Mouse (Mus musculus): ENCODE results near the gene Eif4e2. TPM values are rescaled to one million over a fixed set of nuclear protein-coding genes. Genes with fewer than 3 reads are reported as not detected.

Gene Eif4e2
- polyA plus RNA-seq, 1 experiment from 2014 or later, result 146 TPM

DNA sequence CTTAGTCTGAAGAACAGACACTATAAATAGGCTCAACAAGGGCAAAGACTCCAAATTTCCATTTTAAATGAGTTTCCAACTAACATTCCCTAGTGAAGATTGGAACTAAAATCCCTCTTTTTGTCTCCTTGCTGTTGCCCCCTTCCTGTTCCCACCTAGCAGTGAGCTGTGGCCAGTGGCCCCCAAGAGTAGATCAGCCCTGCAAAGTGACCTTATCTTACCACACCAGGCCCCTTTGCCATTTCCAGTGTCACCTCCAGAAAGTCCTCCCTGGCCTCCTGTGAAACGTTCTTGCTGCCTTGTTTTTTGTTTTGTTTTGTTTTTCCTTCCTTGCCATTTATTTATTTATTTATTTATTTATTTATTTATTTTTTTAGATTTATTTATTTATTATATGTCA lies 31.7 kb downstream of the Eif4e2 start:
- 18% methylated on average over 1 of the region's 1 CpGs for WGBS
- no peaks in the 10 kb centered on the region for H3K36me3 ChIP-seq (ENCODE audit: control insufficient read depth, insufficient read depth, low read length)
- no peaks in the 10 kb centered on the region for H3K9me3 ChIP-seq (ENCODE audit: control insufficient read depth, low read length)
- no peak overlapping the region for H3K9ac ChIP-seq (ENCODE audit: low read length)
- ATAC-seq (ENCODE audit: low read depth), result no peak
- no peak overlapping the region for H3K4me2 ChIP-seq (ENCODE audit: low read depth, low read length)
- H3K4me1 ChIP-seq (replicated peaks; ENCODE audit: control insufficient read depth, insufficient read depth, low read length), result no peaks in the 10 kb centered on the region
- no peak overlapping the region for H3K4me3 ChIP-seq (ENCODE audit: low read length)
- no peaks in the 10 kb centered on the region for H3K27me3 ChIP-seq (ENCODE audit: control insufficient read depth, insufficient read depth, low read depth, low read length)
- H3K27ac ChIP-seq (ENCODE audit: low read length), result no peak overlapping the region

- Histone ChIP-seq H3K36me3 (ENCODE audit: control insufficient read depth, insufficient read depth, low read length) (no peaks in the 10 kb centered on the region), H3K27me3 (ENCODE audit: control insufficient read depth, insufficient read depth, low read depth, low read length) (no peaks in the 10 kb centered on the region), H3K4me1 (replicated peaks; ENCODE audit: control insufficient read depth, insufficient read depth, low read length) (no peaks in the 10 kb centered on the region), H3K9me3 (ENCODE audit: control insufficient read depth, low read length) (no peaks in the 10 kb centered on the region), H3K9ac (ENCODE audit: low read length) (no peak overlapping the region), H3K4me2 (ENCODE audit: low read depth, low read length) (no peak overlapping the region), H3K4me3 (ENCODE audit: low read length) (no peak overlapping the region), H3K27ac (ENCODE audit: low read length) (no peak overlapping the region)
- 24% methylated on average over 22 of the region's 22 CpGs for WGBS
- ATAC-seq (ENCODE audit: low read depth), result peak; percentile 86; the same call in 1 of the 2 replicates
These were observed 32.5 kb downstream of the Eif4e2 start for GRCm38 (mm10) chr1:87245929-87246815.

GRCm38 (mm10) chr1:87252040-87252609 lies 38.4 kb downstream of the Eif4e2 start:
- no peaks in the 10 kb centered on the region for H3K9me3 ChIP-seq (ENCODE audit: control insufficient read depth, low read length)
- H3K4me1 ChIP-seq (replicated peaks; ENCODE audit: control insufficient read depth, insufficient read depth, low read length), result no peaks in the 10 kb centered on the region
- ATAC-seq (ENCODE audit: low read depth), result no peak
- no peak overlapping the region for H3K4me3 ChIP-seq (ENCODE audit: low read length)
- WGBS, result 52% methylated on average over 5 of the region's 5 CpGs
- no peak overlapping the region for H3K4me2 ChIP-seq (ENCODE audit: low read depth, low read length)
- H3K27me3 ChIP-seq (ENCODE audit: control insufficient read depth, insufficient read depth, low read depth, low read length), result peaks cover 2% of the 10 kb centered on the region; the same call in 1 of the 2 replicates
- H3K9ac ChIP-seq (ENCODE audit: low read length), result no peak overlapping the region
- no peak overlapping the region for H3K27ac ChIP-seq (ENCODE audit: low read length)
- H3K36me3 ChIP-seq (ENCODE audit: control insufficient read depth, insufficient read depth, low read length), result no peaks in the 10 kb centered on the region

GRCm38 (mm10) chr1:87255173-87255572 lies 41.5 kb downstream of the Eif4e2 start:
- 47% methylated on average over 4 of the region's 4 CpGs for WGBS
- Histone ChIP-seq H3K27me3 (ENCODE audit: control insufficient read depth, insufficient read depth, low read depth, low read length) (peaks cover 25% of the 10 kb centered on the region), H3K4me3 (ENCODE audit: low read length) (no peak overlapping the region), H3K4me2 (ENCODE audit: low read depth, low read length) (no peak overlapping the region), H3K27ac (ENCODE audit: low read length) (no peak overlapping the region), H3K9ac (ENCODE audit: low read length) (no peak overlapping the region), H3K36me3 (ENCODE audit: control insufficient read depth, insufficient read depth, low read length) (no peaks in the 10 kb centered on the region), H3K9me3 (ENCODE audit: control insufficient read depth, low read length) (no peaks in the 10 kb centered on the region), H3K4me1 (replicated peaks; ENCODE audit: control insufficient read depth, insufficient read depth, low read length) (no peaks in the 10 kb centered on the region)
- ATAC-seq (ENCODE audit: low read depth), result no peak

DNA sequence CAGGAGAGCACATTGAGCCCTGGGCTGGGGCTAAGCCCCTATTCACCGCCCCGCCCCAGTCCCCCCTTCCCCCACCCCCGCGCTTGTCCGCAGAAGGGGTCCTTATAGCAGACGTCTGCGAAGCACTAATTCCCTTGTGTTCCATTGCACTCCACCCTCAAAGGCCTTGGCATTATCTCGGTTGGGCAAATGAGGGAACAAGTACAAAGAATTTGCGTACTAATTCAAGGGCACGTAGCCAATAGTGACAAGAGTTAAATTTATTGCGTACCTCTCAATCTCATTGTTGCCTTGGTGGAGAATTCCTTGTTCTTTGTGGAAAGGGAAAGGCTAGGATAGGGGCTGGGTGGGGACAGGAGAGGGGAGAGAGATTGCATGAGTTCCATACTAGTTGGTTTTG lies 44.0 kb downstream of the Eif4e2 start:
- no peaks in the 10 kb centered on the region for H3K9me3 ChIP-seq (ENCODE audit: control insufficient read depth, low read length)
- H3K4me3 ChIP-seq (ENCODE audit: low read length), result no peak overlapping the region
- no peaks in the 10 kb centered on the region for H3K4me1 ChIP-seq (replicated peaks; ENCODE audit: control insufficient read depth, insufficient read depth, low read length)
- ATAC-seq (ENCODE audit: low read depth), result no peak
- no peak overlapping the region for H3K4me2 ChIP-seq (ENCODE audit: low read depth, low read length)
- 13% methylated on average over 11 of the region's 11 CpGs for WGBS
- no peaks in the 10 kb centered on the region for H3K36me3 ChIP-seq (ENCODE audit: control insufficient read depth, insufficient read depth, low read length)
- H3K27me3 ChIP-seq (ENCODE audit: control insufficient read depth, insufficient read depth, low read depth, low read length), result peaks cover 40% of the 10 kb centered on the region
- H3K9ac ChIP-seq (ENCODE audit: low read length), result no peak overlapping the region
- H3K27ac ChIP-seq (ENCODE audit: low read length), result no peak overlapping the region

GRCm38 (mm10) chr1:87258484-87258883 lies 44.8 kb downstream of the Eif4e2 start:
- H3K4me3 ChIP-seq (ENCODE audit: low read length), result no peak overlapping the region
- ATAC-seq (ENCODE audit: low read depth), result peak; percentile 23; the same call in 1 of the 2 replicates
- H3K36me3 ChIP-seq (ENCODE audit: control insufficient read depth, insufficient read depth, low read length), result no peaks in the 10 kb centered on the region
- H3K9ac ChIP-seq (ENCODE audit: low read length), result no peak overlapping the region
- 5% methylated on average over 12 of the region's 14 CpGs for WGBS
- H3K9me3 ChIP-seq (ENCODE audit: control insufficient read depth, low read length), result no peaks in the 10 kb centered on the region
- H3K27ac ChIP-seq (ENCODE audit: low read length), result no peak overlapping the region
- no peak overlapping the region for H3K4me2 ChIP-seq (ENCODE audit: low read depth, low read length)
- peaks cover 48% of the 10 kb centered on the region for H3K27me3 ChIP-seq (ENCODE audit: control insufficient read depth, insufficient read depth, low read depth, low read length)
- no peaks in the 10 kb centered on the region for H3K4me1 ChIP-seq (replicated peaks; ENCODE audit: control insufficient read depth, insufficient read depth, low read length)

- no peaks in the 10 kb centered on the region for H3K36me3 ChIP-seq (ENCODE audit: control insufficient read depth, insufficient read depth, low read length)
- H3K4me3 ChIP-seq (ENCODE audit: low read length), result no peak overlapping the region
- no peak overlapping the region for H3K9ac ChIP-seq (ENCODE audit: low read length)
- H3K9me3 ChIP-seq (ENCODE audit: control insufficient read depth, low read length), result no peaks in the 10 kb centered on the region
- WGBS, result 64% methylated on average over 2 of the region's 2 CpGs
- no peaks in the 10 kb centered on the region for H3K4me1 ChIP-seq (replicated peaks; ENCODE audit: control insufficient read depth, insufficient read depth, low read length)
- H3K4me2 ChIP-seq (ENCODE audit: low read depth, low read length), result no peak overlapping the region
- no peak overlapping the region for H3K27ac ChIP-seq (ENCODE audit: low read length)
- no peak for ATAC-seq (ENCODE audit: low read depth)
- H3K27me3 ChIP-seq (ENCODE audit: control insufficient read depth, insufficient read depth, low read depth, low read length), result peaks cover 56% of the 10 kb centered on the region
These were observed 45.6 kb downstream of the Eif4e2 start for GRCm38 (mm10) chr1:87259316-87259715.

GRCm38 (mm10) chr1:87263257-87263656 lies 49.5 kb downstream of the Eif4e2 start:
- H3K27me3 ChIP-seq (ENCODE audit: control insufficient read depth, insufficient read depth, low read depth, low read length), result peaks cover 78% of the 10 kb centered on the region
- no peak overlapping the region for H3K4me3 ChIP-seq (ENCODE audit: low read length)
- WGBS, result 8% methylated on average over 9 of the region's 9 CpGs
- no peak for ATAC-seq (ENCODE audit: low read depth)
- H3K27ac ChIP-seq (ENCODE audit: low read length), result no peak overlapping the region
- H3K4me1 ChIP-seq (replicated peaks; ENCODE audit: control insufficient read depth, insufficient read depth, low read length), result peaks cover 9% of the 10 kb centered on the region
- H3K36me3 ChIP-seq (ENCODE audit: control insufficient read depth, insufficient read depth, low read length), result no peaks in the 10 kb centered on the region
- no peak overlapping the region for H3K9ac ChIP-seq (ENCODE audit: low read length)
- H3K9me3 ChIP-seq (ENCODE audit: control insufficient read depth, low read length), result no peaks in the 10 kb centered on the region
- H3K4me2 ChIP-seq (ENCODE audit: low read depth, low read length), result no peak overlapping the region

- peaks cover 9% of the 10 kb centered on the region for H3K4me1 ChIP-seq (replicated peaks; ENCODE audit: control insufficient read depth, insufficient read depth, low read length)
- 2% methylated on average over 12 of the region's 12 CpGs for WGBS
- no peak overlapping the region for H3K9ac ChIP-seq (ENCODE audit: low read length)
- no peaks in the 10 kb centered on the region for H3K36me3 ChIP-seq (ENCODE audit: control insufficient read depth, insufficient read depth, low read length)
- no peak overlapping the region for H3K27ac ChIP-seq (ENCODE audit: low read length)
- H3K9me3 ChIP-seq (ENCODE audit: control insufficient read depth, low read length), result no peaks in the 10 kb centered on the region
- H3K4me2 ChIP-seq (ENCODE audit: low read depth, low read length), result peak overlapping the region; percentile 86
- peaks cover 74% of the 10 kb centered on the region for H3K27me3 ChIP-seq (ENCODE audit: control insufficient read depth, insufficient read depth, low read depth, low read length)
- peak overlapping the region; percentile 47 for H3K4me3 ChIP-seq (ENCODE audit: low read length)
- no peak for ATAC-seq (ENCODE audit: low read depth)
These were observed 50.1 kb downstream of the Eif4e2 start for GRCm38 (mm10) chr1:87263796-87264133.

All from lung, embryonic 16.5 days (tissue).